Comparison of ENCODE assay signal across 11 mouse cellular contexts in the genomic region with DNA sequence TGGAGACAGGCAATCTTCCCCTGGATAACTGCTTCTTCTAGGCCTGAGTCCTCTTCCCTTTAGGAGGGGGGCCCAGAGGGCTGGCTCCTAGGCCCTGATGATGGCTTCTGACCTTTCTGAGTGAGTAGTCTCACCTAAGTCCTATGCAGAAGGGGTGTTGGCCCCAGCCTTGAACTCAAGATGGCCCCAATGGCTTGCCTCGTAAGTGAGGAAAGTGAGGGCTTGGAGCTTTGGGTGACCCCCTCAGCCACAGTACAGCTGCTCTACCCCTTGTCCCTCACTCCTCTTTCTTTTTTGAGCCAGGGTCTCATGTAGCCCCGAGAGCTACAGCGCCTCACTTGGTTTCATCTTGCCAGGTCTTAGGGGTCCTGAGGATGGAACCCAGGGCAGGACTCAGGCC. TPM values are rescaled to one million over a fixed set of nuclear protein-coding genes. Genes with fewer than 3 reads are reported as not detected.
DNase-seq lines count a peak whose midpoint lies in the region; ATAC-seq and TF ChIP-seq lines count a peak whose summit lies in the region.
"Had no signal": no experiment of that assay in that cellular context is flagged by ENCODE, and none has a peak within 500 bp of the region (broad histone marks: within the 10 kb centered on the region; RNA-seq: fewer than 3 reads in every experiment).

No protein-coding gene starts in this region.

- H3K27ac ChIP-seq in forebrain, embryonic 13.5 days: 0 out of 2 replicates have a peak overlapping the region, but pooled peaks have one; percentile 10
- H3K27ac ChIP-seq in forebrain, embryonic 15.5 days (replicated peaks): no peak overlapping the region
- H3K27ac ChIP-seq in hindbrain, embryonic 10.5 days: peak overlapping the region; percentile 77
- no peak overlapping the region for H3K27ac ChIP-seq in hindbrain, embryonic 11.5 days (ENCODE audit: low read depth, low read length)
- H3K27ac ChIP-seq in lung, embryonic 16.5 days (ENCODE audit: low read length): 0 out of 2 replicates have a peak overlapping the region, but pooled peaks have one; percentile 3
- H3K27ac ChIP-seq in limb, embryonic 15.5 days: peak overlapping the region; percentile 33; the same call in 1 of the 2 replicates
- no peak overlapping the region for H3K27ac ChIP-seq in intestine, postnatal 0 days (ENCODE audit: low read depth, low read length)
- H3K27ac ChIP-seq: liver, embryonic 13.5 days had no signal

- H3K4me2 ChIP-seq in forebrain, embryonic 13.5 days: no peak overlapping the region
- H3K4me2 ChIP-seq in forebrain, embryonic 15.5 days (replicated peaks): no peak overlapping the region
- no peak overlapping the region for H3K4me2 ChIP-seq in hindbrain, embryonic 11.5 days (replicated peaks; ENCODE audit: low read depth, low read length)
- no peak overlapping the region for H3K4me2 ChIP-seq in lung, embryonic 16.5 days (ENCODE audit: low read depth, low read length)
- no peak overlapping the region for H3K4me2 ChIP-seq in limb, embryonic 15.5 days
- H3K4me2 ChIP-seq in intestine, postnatal 0 days (replicated peaks; ENCODE audit: low read depth): no peak overlapping the region

- no peaks in the 10 kb centered on the region for H3K36me3 ChIP-seq in forebrain, embryonic 13.5 days (ENCODE audit: poor library complexity, severe bottlenecking)
- H3K36me3 ChIP-seq in forebrain, embryonic 15.5 days: no peaks in the 10 kb centered on the region
- H3K36me3 ChIP-seq in hindbrain, embryonic 10.5 days: peaks cover 4% of the 10 kb centered on the region; the same call in 1 of the 2 replicates
- no peaks in the 10 kb centered on the region for H3K36me3 ChIP-seq in hindbrain, embryonic 11.5 days (ENCODE audit: control insufficient read depth, insufficient read depth, low read length)
- H3K36me3 ChIP-seq in lung, embryonic 16.5 days (ENCODE audit: control insufficient read depth, insufficient read depth, low read length): no peaks in the 10 kb centered on the region
- no peaks in the 10 kb centered on the region for H3K36me3 ChIP-seq in limb, embryonic 15.5 days
- no peaks in the 10 kb centered on the region for H3K36me3 ChIP-seq in intestine, postnatal 0 days (ENCODE audit: control insufficient read depth, insufficient read depth)
- H3K36me3 ChIP-seq: liver, embryonic 13.5 days had no signal

- H3K4me3 ChIP-seq in forebrain, embryonic 13.5 days: no peak overlapping the region
- no peak overlapping the region for H3K4me3 ChIP-seq in forebrain, embryonic 15.5 days
- H3K4me3 ChIP-seq in hindbrain, embryonic 10.5 days: no peak overlapping the region
- no peak overlapping the region for H3K4me3 ChIP-seq in hindbrain, embryonic 11.5 days (ENCODE audit: low read depth, low read length)
- no peak overlapping the region for H3K4me3 ChIP-seq in lung, embryonic 16.5 days (ENCODE audit: low read length)
- no peak overlapping the region for H3K4me3 ChIP-seq in limb, embryonic 15.5 days
- H3K4me3 ChIP-seq in intestine, postnatal 0 days (ENCODE audit: low read depth, low read length): no peak overlapping the region
- H3K4me3 ChIP-seq: erythroblast, embryonic 14.5 days; liver, embryonic 13.5 days had no signal

- WGBS in forebrain, embryonic 13.5 days: 85% methylated on average over 3 of the region's 3 CpGs
- WGBS in forebrain, embryonic 15.5 days: 87% methylated on average over 3 of the region's 3 CpGs
- 78% methylated on average over 3 of the region's 3 CpGs for WGBS in hindbrain, embryonic 10.5 days
- WGBS in hindbrain, embryonic 11.5 days: 78% methylated on average over 3 of the region's 3 CpGs
- 89% methylated on average over 3 of the region's 3 CpGs for WGBS in lung, embryonic 16.5 days
- WGBS in limb, embryonic 15.5 days: 94% methylated on average over 3 of the region's 3 CpGs
- 87% methylated on average over 3 of the region's 3 CpGs for WGBS in intestine, postnatal 0 days

- DNase-seq in hindbrain, embryonic 10.5 days (ENCODE audit: low spot score): no peak
- no peak for DNase-seq in hindbrain, embryonic 11.5 days (ENCODE audit: low spot score)
- no peak for DNase-seq in lung, adult 18-20 months
- DNase-seq: liver, embryonic 13.5 days; right cerebral cortex, postnatal 4 days had no signal

- 0 out of 2 replicates have a peak, but pooled peaks cover 6% of the 10 kb centered on the region for H3K27me3 ChIP-seq in forebrain, embryonic 13.5 days
- no peaks in the 10 kb centered on the region for H3K27me3 ChIP-seq in forebrain, embryonic 15.5 days
- H3K27me3 ChIP-seq in hindbrain, embryonic 10.5 days (ENCODE audit: insufficient read depth, poor library complexity, severe bottlenecking): no peaks in the 10 kb centered on the region
- no peaks in the 10 kb centered on the region for H3K27me3 ChIP-seq in hindbrain, embryonic 11.5 days (ENCODE audit: control insufficient read depth, insufficient read depth, low read length)
- H3K27me3 ChIP-seq in lung, embryonic 16.5 days (ENCODE audit: control insufficient read depth, insufficient read depth, low read depth, low read length): no peaks in the 10 kb centered on the region
- no peaks in the 10 kb centered on the region for H3K27me3 ChIP-seq in limb, embryonic 15.5 days
- no peaks in the 10 kb centered on the region for H3K27me3 ChIP-seq in intestine, postnatal 0 days (replicated peaks; ENCODE audit: control insufficient read depth, insufficient read depth, low read length)
- H3K27me3 ChIP-seq: liver, embryonic 13.5 days had no signal

- no peak for TF ChIP-seq CTCF in intestine, postnatal 0 days (IDR thresholded peaks at IDR 0.05; ENCODE audit: low read depth)

- H3K9ac ChIP-seq in forebrain, embryonic 13.5 days: no peak overlapping the region
- H3K9ac ChIP-seq in forebrain, embryonic 15.5 days (replicated peaks): no peak overlapping the region
- no peak overlapping the region for H3K9ac ChIP-seq in hindbrain, embryonic 11.5 days (ENCODE audit: low read depth, low read length)
- 0 out of 2 replicates have a peak overlapping the region, but pooled peaks have one; percentile 14 for H3K9ac ChIP-seq in lung, embryonic 16.5 days (ENCODE audit: low read length)
- H3K9ac ChIP-seq in limb, embryonic 15.5 days: no peak overlapping the region
- no peak overlapping the region for H3K9ac ChIP-seq in intestine, postnatal 0 days (ENCODE audit: low read depth, low read length)

- no peak for ATAC-seq in forebrain, embryonic 13.5 days
- no peak for ATAC-seq in forebrain, embryonic 15.5 days (replicated peaks)
- ATAC-seq in hindbrain, embryonic 11.5 days (ENCODE audit: low FRiP score): no peak
- no peak for ATAC-seq in lung, embryonic 16.5 days (ENCODE audit: low read depth)
- no peak for ATAC-seq in limb, embryonic 15.5 days (ENCODE audit: insufficient number of reproducible peaks, low FRiP score, low TSS enrichment, low read depth)
- ATAC-seq in intestine, postnatal 0 days: no peak

- peaks cover 67% of the 10 kb centered on the region for H3K4me1 ChIP-seq in forebrain, embryonic 13.5 days
- H3K4me1 ChIP-seq in forebrain, embryonic 15.5 days: peaks cover 53% of the 10 kb centered on the region
- H3K4me1 ChIP-seq in hindbrain, embryonic 10.5 days (replicated peaks): peaks cover 95% of the 10 kb centered on the region
- peaks cover 27% of the 10 kb centered on the region for H3K4me1 ChIP-seq in hindbrain, embryonic 11.5 days (replicated peaks; ENCODE audit: control insufficient read depth, insufficient read depth, low read length)
- H3K4me1 ChIP-seq in lung, embryonic 16.5 days (replicated peaks; ENCODE audit: control insufficient read depth, insufficient read depth, low read length): peaks cover 63% of the 10 kb centered on the region
- peaks cover 50% of the 10 kb centered on the region for H3K4me1 ChIP-seq in limb, embryonic 15.5 days
- peaks cover 10% of the 10 kb centered on the region for H3K4me1 ChIP-seq in intestine, postnatal 0 days (replicated peaks; ENCODE audit: control insufficient read depth, insufficient read depth, low read length)

- H3K9me3 ChIP-seq in forebrain, embryonic 13.5 days (replicated peaks): no peaks in the 10 kb centered on the region
- H3K9me3 ChIP-seq in forebrain, embryonic 15.5 days: no peaks in the 10 kb centered on the region
- no peaks in the 10 kb centered on the region for H3K9me3 ChIP-seq in hindbrain, embryonic 10.5 days
- no peaks in the 10 kb centered on the region for H3K9me3 ChIP-seq in hindbrain, embryonic 11.5 days (ENCODE audit: control insufficient read depth, low read length)
- no peaks in the 10 kb centered on the region for H3K9me3 ChIP-seq in lung, embryonic 16.5 days (ENCODE audit: control insufficient read depth, low read length)
- no peaks in the 10 kb centered on the region for H3K9me3 ChIP-seq in limb, embryonic 15.5 days
- no peaks in the 10 kb centered on the region for H3K9me3 ChIP-seq in intestine, postnatal 0 days (ENCODE audit: control insufficient read depth)
- H3K9me3 ChIP-seq: liver, embryonic 13.5 days had no signal

RNA-seq across cellular contexts. Expression of a gene that starts 11.6 kb away (rescaled TPM):
- 8.4 and 8.5 TPM in 2 replicates for polyA plus RNA-seq in forebrain, embryonic 13.5 days (2015; fragmentation: Nextera tagmentation; extraction: Ambion mirVana)
- 10.1 and 11.6 TPM in 2 replicates for polyA plus RNA-seq in forebrain, embryonic 15.5 days (2015; fragmentation: Nextera tagmentation; extraction: Ambion mirVana)
- polyA plus RNA-seq in hindbrain, embryonic 10.5 days (2016; fragmentation: Nextera tagmentation; extraction: Ambion mirVana): 16.0 and 16.9 TPM in 2 replicates
- polyA plus RNA-seq in hindbrain, embryonic 11.5 days (2014; fragmentation: Nextera tagmentation; extraction: Ambion mirVana): 17.3 and 17.6 TPM in 2 replicates
- polyA plus RNA-seq in lung, embryonic 16.5 days (2015; fragmentation: Nextera tagmentation; extraction: Ambion mirVana): 15.3 and 15.8 TPM in 2 replicates
- 6.9 and 8.1 TPM in 2 replicates for polyA plus RNA-seq in limb, embryonic 15.5 days (2015; fragmentation: Nextera tagmentation; extraction: Ambion mirVana)
- 2.0 and 2.1 TPM in 2 replicates for polyA plus RNA-seq in intestine, postnatal 0 days (2015; fragmentation: Nextera tagmentation; extraction: Ambion mirVana)
- polyA plus RNA-seq: erythroblast, embryonic 14.5 days had no signal

Comparison
In these comparisons a context has a peak if more than half of its experiments do, and no peak if none do; other contexts are left out.
1. H3K27ac ChIP-seq: peak in forebrain, embryonic 13.5 days (single experiment), hindbrain, embryonic 10.5 days (single experiment), lung, embryonic 16.5 days (single experiment) and limb, embryonic 15.5 days (single experiment); none in forebrain, embryonic 15.5 days (single experiment), hindbrain, embryonic 11.5 days (single experiment) and intestine, postnatal 0 days (single experiment).